In the genomic region with DNA sequence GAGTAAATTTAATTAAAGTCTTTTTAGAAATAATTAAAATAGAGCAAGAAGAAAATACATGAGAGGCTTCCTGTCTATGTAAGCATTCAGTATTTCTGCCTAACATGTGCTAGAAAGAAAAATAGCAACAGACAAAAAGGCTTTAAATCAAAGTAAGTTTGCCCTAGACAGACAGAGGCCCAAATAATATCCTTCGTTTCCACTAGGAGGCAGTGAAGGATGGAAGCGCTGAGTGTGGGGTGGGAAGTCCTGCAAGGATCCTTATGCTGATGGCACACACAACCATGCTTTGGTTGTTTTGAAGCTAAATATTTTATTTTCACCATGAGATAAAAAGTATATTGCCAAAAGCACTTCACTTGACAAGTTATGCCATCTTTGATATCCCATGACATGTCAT, we compare ENCODE assay signal across 16 mouse cellular contexts.
DNase-seq lines count a peak whose midpoint lies in the region; ATAC-seq and TF ChIP-seq lines count a peak whose summit lies in the region.
"Had no signal": no experiment of that assay in that cellular context is flagged by ENCODE, and none has a peak within 500 bp of the region (broad histone marks: within the 10 kb centered on the region; RNA-seq: fewer than 3 reads in every experiment).

No protein-coding gene starts in this region.

- no peak overlapping the region for H3K27ac ChIP-seq in heart, postnatal 0 days (ENCODE audit: low read depth)
- H3K27ac ChIP-seq in midbrain, embryonic 11.5 days (ENCODE audit: low read depth, low read length): no peak overlapping the region
- no peak overlapping the region for H3K27ac ChIP-seq in midbrain, embryonic 16.5 days (ENCODE audit: low read length)
- H3K27ac ChIP-seq: hindbrain, embryonic 15.5 days; liver, embryonic 15.5 days; midbrain, embryonic 13.5 days had no signal

- 0 out of 2 replicates have a peak, but pooled peaks have one; percentile 8 for TF ChIP-seq CTCF in heart, postnatal 0 days (IDR thresholded peaks at IDR 0.05; ENCODE audit: low read depth)
- peak; percentile 42; the same call in 1 of the 2 replicates for TF ChIP-seq CTCF in brain, embryonic 14.5 days (IDR thresholded peaks at IDR 0.05; ENCODE audit: borderline replicate concordance, extremely low read depth, insufficient read depth, insufficient read length)

- no peaks in the 10 kb centered on the region for H3K9me3 ChIP-seq in heart, postnatal 0 days (replicated peaks; ENCODE audit: control insufficient read depth, low read length)
- H3K9me3 ChIP-seq in midbrain, embryonic 11.5 days (ENCODE audit: control insufficient read depth, low read length): no peaks in the 10 kb centered on the region
- H3K9me3 ChIP-seq in midbrain, embryonic 16.5 days (replicated peaks; ENCODE audit: control insufficient read depth, low read length, poor library complexity, severe bottlenecking): no peaks in the 10 kb centered on the region
- H3K9me3 ChIP-seq: hindbrain, embryonic 15.5 days; liver, embryonic 15.5 days; midbrain, embryonic 13.5 days had no signal

- H3K4me3 ChIP-seq in heart, postnatal 0 days (ENCODE audit: low read depth, low read length): no peak overlapping the region
- no peak overlapping the region for H3K4me3 ChIP-seq in midbrain, embryonic 11.5 days (ENCODE audit: low read depth, low read length)
- no peak overlapping the region for H3K4me3 ChIP-seq in midbrain, embryonic 16.5 days (ENCODE audit: low read depth, low read length)
- H3K4me3 ChIP-seq: hindbrain, embryonic 15.5 days; liver, embryonic 15.5 days; midbrain, embryonic 13.5 days had no signal

- WGBS in heart, postnatal 0 days: 44% methylated on average over 2 of the region's 2 CpGs
- 43% methylated on average over 2 of the region's 2 CpGs for WGBS in midbrain, embryonic 11.5 days
- WGBS in midbrain, embryonic 16.5 days: 43% methylated on average over 2 of the region's 2 CpGs

- no peaks in the 10 kb centered on the region for H3K36me3 ChIP-seq in heart, postnatal 0 days (replicated peaks; ENCODE audit: control insufficient read depth, insufficient read depth, low read length)
- no peaks in the 10 kb centered on the region for H3K36me3 ChIP-seq in midbrain, embryonic 11.5 days (ENCODE audit: control insufficient read depth, insufficient read depth, low read length)
- H3K36me3 ChIP-seq in midbrain, embryonic 16.5 days (ENCODE audit: control insufficient read depth, insufficient read depth, low read length): no peaks in the 10 kb centered on the region
- H3K36me3 ChIP-seq: hindbrain, embryonic 15.5 days; liver, embryonic 15.5 days; midbrain, embryonic 13.5 days had no signal

- no peak for TF ChIP-seq EP300 in heart, postnatal 0 days (IDR thresholded peaks at IDR 0.05; ENCODE audit: low read depth)

- no peak for DNase-seq in heart, postnatal 0 days (ENCODE audit: low spot score)
- no peak for DNase-seq in heart, adult 9 months (ENCODE audit: low spot score in 2 of 2)
- DNase-seq in midbrain, embryonic 11.5 days (ENCODE audit: low spot score, missing footprints): peak; percentile 81
- no peak for DNase-seq in brain, embryonic 14.5 days (ENCODE audit: low read depth)
- DNase-seq in cerebellum, postnatal 4 days (ENCODE audit: low spot score in 2 of 2): no peak
- DNase-seq in adrenal gland, adult 8-10 months: no peak
- DNase-seq: cerebellum, adult 2 months; heart, postnatal 10 days; kidney, adult 8-10 months; kidney, postnatal 4 days; lung, postnatal 4 days; thymus, adult 18-20 months had no signal

- no peak for TF ChIP-seq POLR2A in brain, embryonic 14.5 days (IDR thresholded peaks at IDR 0.05; ENCODE audit: borderline replicate concordance, extremely low read depth, insufficient read depth, insufficient read length, poor library complexity, severe bottlenecking)

- no peaks in the 10 kb centered on the region for H3K27me3 ChIP-seq in heart, postnatal 0 days (ENCODE audit: control insufficient read depth, insufficient read depth, low read length)
- no peaks in the 10 kb centered on the region for H3K27me3 ChIP-seq in midbrain, embryonic 11.5 days (ENCODE audit: control insufficient read depth, insufficient read depth, low read length)
- H3K27me3 ChIP-seq in midbrain, embryonic 16.5 days (ENCODE audit: control insufficient read depth, insufficient read depth, low read depth, low read length): no peaks in the 10 kb centered on the region
- H3K27me3 ChIP-seq: hindbrain, embryonic 15.5 days; liver, embryonic 15.5 days; midbrain, embryonic 13.5 days had no signal

- H3K4me1 ChIP-seq in heart, postnatal 0 days (ENCODE audit: control insufficient read depth, insufficient read depth): no peaks in the 10 kb centered on the region
- H3K4me1 ChIP-seq in midbrain, embryonic 11.5 days (ENCODE audit: control insufficient read depth, insufficient read depth, low read length): no peaks in the 10 kb centered on the region
- no peaks in the 10 kb centered on the region for H3K4me1 ChIP-seq in midbrain, embryonic 16.5 days (ENCODE audit: control insufficient read depth, insufficient read depth, low read length)
- H3K4me1 ChIP-seq: hindbrain, embryonic 15.5 days; liver, embryonic 15.5 days; midbrain, embryonic 13.5 days had no signal

- ATAC-seq in heart, postnatal 0 days (ENCODE audit: insufficient read depth, low read depth): no peak
- ATAC-seq in midbrain, embryonic 11.5 days (ENCODE audit: low FRiP score): 0 out of 2 replicates have a peak, but pooled peaks have one; percentile 57
- no peak for ATAC-seq in midbrain, embryonic 16.5 days
- ATAC-seq: midbrain, embryonic 13.5 days had no signal

- no peak overlapping the region for H3K4me2 ChIP-seq in heart, postnatal 0 days (ENCODE audit: low read depth, low read length)
- H3K4me2 ChIP-seq in midbrain, embryonic 11.5 days: no peak overlapping the region
- no peak overlapping the region for H3K4me2 ChIP-seq in midbrain, embryonic 16.5 days (ENCODE audit: low read length)
- H3K4me2 ChIP-seq: hindbrain, embryonic 15.5 days; liver, embryonic 15.5 days; midbrain, embryonic 13.5 days had no signal

- no peak overlapping the region for H3K9ac ChIP-seq in heart, postnatal 0 days (replicated peaks; ENCODE audit: low read depth, low read length)
- H3K9ac ChIP-seq in midbrain, embryonic 11.5 days (ENCODE audit: low read length): no peak overlapping the region
- no peak overlapping the region for H3K9ac ChIP-seq in midbrain, embryonic 16.5 days (ENCODE audit: low read depth, low read length)
- H3K9ac ChIP-seq: hindbrain, embryonic 15.5 days; liver, embryonic 15.5 days; midbrain, embryonic 13.5 days had no signal
